Mouse (Mus musculus) c-Kit-positive CD71-positive TER-119-negative erythroid progenitor cells, embryonic 14.5 days (primary cell): ENCODE data around the gene Samd8.

ENCODE experiments used
- DNase-seq: peaks from one replicate; pipeline ENCODE4 v3.0.0-alpha.2; 2013; ENCODE audit warnings: low read depth

Gene Samd8

DNA sequence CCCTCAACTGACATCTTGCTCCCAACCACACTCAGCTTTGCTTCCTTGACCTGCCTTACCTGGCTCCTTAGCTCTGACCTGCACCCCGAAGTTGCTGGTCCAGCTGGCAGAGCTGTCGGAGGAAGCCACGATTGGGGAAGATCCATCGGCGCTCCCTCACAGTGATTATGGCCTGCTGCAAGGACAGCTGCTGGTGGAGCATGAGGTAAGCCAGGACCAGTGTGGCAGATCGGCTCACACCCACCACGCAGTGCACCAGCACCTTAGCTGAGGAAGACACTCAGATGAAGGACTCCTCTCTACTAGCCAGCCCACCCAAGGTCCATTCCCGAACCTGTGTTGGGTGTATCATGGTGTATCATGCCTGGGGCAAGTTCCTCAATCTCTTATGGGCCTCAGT is 4.1 kb upstream of the Samd8 start:
- no peak for DNase-seq

- no peak for DNase-seq
Observed at GRCm38 (mm10) chr14:21746846-21747245, 3.5 kb upstream of the Samd8 start.

DNA sequence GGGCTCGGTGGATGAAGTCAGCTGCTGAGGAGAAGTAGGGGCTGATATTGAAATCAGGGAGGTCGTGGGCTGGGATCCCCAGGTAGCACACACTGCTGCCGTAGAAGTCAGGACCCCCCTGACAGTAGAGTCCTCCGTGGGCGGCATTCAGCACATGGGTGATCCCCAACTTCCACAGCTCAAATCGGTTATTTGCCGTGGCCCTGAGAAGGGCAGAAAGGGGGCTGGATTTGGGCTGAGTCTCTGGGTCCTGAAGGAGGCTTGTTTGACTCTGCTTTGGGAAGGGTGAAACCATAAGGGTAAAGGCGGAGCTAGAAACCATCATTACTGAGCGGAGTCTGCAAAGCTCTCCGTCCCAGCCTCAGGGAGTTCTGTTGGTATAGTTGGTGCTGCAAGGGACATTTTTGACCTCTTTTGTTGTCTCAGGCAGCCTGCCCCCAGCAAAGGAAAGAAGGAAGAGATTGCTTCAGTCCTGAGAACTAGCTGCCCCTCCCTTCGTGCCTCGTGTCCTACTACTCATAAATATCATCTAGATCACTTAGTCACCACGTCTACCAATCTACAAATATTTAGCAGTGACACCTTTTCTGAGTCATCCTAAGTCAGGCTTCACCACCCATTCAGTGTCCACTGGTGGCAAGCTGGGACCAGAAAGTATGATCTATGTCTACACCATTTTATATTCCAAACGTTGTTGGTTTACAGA is 2.7 kb upstream of the Samd8 start:
- DNase-seq = no peak

DNA sequence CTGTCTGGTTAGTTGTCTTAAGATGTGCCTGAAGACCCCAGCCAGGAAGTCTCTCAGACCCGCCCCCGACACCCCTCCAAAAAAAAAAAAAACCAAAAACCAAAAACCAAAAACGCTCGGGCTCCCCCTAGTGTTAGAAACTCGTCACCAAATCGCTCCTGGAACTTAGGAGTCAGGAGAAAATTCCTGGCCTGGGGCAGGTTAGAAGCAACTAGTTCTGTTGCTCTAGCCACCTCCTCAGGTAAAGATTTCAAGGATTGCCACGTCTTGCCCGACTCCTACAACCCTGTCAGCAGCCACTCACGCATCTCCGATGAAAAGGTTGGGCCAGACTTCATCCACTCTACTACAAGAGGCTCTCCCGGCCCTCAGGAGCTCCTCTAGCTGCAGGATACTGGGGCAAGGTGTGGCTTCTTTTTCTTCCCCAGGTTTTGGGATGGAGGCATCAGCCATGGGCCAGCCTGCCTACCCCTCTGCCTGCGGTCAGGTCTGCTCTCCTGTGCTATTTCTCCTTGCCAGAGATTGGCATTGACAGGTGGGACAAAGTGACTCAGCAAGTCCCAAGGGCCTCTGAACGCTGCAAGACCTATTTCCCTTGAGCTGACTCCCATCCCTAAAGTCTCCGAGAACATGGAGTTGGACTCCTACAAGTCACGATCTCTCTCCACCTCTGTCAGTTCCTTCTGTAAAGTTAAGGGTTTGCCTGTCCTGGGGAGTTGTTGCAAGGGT is 2.0 kb upstream of the Samd8 start:
- no peak for DNase-seq

DNA sequence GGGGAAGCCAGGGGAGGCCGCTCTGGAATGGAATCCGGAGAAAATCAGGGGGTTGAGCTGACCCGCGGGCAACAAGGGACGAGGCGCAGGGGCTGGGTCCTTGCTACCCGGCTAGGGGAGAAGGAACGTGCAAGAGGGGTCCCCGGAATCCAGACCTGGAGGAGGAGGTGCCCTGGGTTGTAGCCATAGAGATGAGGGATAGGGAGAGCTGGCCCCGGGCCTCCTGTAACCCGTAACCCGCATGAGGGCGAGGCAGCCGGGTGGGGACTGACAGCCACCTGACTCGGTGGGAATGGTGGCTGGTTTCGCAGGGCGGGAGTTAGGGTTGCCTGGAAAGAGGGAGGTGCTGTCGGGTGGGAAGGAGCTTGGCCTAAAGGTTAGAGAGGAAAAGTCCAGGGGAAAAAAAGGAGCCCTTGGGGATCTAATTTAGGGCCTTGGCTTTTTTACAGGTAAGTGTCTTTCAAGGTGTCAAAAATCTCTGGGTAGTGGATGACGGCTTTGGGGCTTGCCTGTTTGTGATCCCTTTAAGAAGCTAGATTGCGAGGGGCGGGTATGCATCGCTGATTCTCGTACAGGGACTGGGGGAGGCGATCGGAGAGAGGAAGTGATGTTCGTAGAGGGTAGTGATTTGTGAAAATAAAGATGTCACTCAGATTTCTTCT is 681 bp downstream of the Samd8 start, which contains the start of gene Dusp13:
Dusp13 (minus strand) TSS at position 301 of the 662 bp plus-strand sequence.
- no peak for DNase-seq

GRCm38 (mm10) chr14:21752411-21752810 is 2.1 kb downstream of the Samd8 start:
- DNase-seq = no peak

DNA sequence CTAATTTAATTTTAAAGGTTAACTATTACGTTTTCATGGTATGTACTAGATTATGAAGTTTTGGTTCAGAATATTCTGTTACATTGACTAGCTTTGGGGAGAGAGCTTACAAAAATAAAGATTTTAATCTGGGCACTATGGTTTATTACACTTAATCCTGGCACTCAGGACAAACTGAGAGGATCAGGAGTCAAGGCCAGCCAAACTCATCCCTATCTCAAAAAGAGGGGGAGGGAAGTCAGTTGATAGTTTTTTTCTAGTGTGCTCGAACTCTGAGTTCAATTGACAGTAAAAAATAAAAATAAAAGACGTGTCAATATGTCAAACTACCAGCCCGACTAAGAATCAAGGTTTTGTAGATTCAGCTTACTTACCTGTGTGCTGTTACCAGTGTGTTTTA is 3.0 kb downstream of the Samd8 start:
- no peak for DNase-seq

DNA sequence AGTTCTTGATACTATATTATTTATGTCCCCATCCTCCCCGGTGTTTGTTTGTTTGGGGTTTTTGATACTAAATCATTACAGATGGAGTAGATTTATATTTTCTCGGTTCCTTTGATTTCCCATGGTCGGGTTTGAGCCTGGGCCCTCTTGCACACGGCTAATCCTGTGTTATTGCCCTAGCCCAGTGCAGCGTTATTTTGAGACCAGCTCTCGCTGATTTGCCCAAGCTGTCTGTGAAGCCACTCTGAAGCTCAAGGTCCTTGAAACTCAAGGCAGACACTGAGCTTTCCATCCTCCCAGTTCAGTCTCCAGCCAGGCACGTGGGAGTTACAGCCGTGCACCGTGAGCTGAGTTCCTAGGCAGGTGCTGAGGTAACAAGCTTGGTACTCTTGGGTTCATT is 11.2 kb downstream of the Samd8 start:
- DNase-seq = no peak

DNA sequence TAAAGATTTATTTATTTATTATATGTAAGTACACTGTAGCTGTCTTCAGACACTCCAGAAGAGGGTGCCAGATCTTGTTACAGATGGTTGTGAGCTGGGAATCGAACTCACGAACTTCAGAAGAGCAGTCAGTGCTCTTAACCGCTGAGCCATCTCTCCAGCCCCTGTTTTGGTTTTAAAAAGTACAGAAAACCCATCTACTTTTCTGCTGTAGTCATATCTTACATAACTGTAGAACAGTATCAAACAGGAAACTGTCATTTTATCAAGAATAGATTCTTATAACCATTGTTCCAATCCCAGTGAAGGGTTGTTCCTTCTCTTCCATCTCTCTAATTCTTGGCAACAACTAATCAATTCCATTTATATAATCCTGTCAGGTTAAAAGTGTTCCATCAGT is 13.4 kb downstream of the Samd8 start:
- DNase-seq = no peak

GRCm38 (mm10) chr14:21764646-21765045 is 14.3 kb downstream of the Samd8 start:
- DNase-seq = no peak

GRCm38 (mm10) chr14:21765754-21766397 is 15.5 kb downstream of the Samd8 start:
- DNase-seq = peak; percentile 37

GRCm38 (mm10) chr14:21766398-21766958 is 16.1 kb downstream of the Samd8 start:
- no peak for DNase-seq

GRCm38 (mm10) chr14:21772506-21773281 is 22.4 kb downstream of the Samd8 start:
- DNase-seq = no peak

GRCm38 (mm10) chr14:21773946-21774345 is 23.6 kb downstream of the Samd8 start:
- no peak for DNase-seq

- DNase-seq = no peak
Observed at GRCm38 (mm10) chr14:21776201-21776600, 25.9 kb downstream of the Samd8 start.

- no peak for DNase-seq
Observed at GRCm38 (mm10) chr14:21786500-21786899, 36.2 kb downstream of the Samd8 start.

DNA sequence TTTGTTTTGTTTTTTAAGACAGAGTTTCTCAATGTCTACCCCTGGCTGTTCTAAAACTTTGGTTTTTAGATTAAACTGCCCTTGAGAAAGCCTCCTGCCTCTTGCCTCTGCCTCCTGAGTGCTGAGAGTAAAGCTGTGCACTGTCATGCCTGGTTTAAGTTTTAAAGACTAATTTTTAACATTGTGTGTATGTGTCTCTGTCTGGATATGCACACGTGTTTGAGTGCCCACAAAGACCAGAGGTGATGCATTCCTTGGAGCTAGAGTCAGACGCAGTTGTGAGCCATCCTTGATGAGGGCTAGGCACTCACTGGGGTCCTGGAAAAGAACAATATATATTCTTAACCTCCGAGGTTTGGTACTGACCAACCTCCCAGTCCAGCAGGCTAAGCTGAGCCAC is 37.0 kb downstream of the Samd8 start:
- DNase-seq = no peak

DNA sequence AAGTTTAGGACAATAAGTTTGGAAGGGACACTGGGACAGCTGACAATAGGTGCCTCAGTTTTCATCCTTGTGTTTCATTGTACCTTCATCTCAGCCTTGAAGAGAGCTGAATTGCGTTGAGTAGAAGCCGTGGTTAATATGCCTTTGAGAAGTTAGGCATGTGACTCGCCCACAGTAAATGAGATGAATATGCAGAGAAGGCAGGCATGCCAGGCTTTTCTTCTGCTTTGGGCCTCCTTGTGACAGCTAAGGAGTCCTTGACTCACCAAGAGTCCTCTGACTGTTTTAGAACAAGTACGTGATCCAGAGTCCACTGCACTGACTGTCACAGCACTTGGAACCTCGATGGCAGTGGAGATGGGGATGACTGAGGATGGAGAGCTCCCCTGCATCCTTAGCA is 37.8 kb downstream of the Samd8 start:
- no peak for DNase-seq

DNA sequence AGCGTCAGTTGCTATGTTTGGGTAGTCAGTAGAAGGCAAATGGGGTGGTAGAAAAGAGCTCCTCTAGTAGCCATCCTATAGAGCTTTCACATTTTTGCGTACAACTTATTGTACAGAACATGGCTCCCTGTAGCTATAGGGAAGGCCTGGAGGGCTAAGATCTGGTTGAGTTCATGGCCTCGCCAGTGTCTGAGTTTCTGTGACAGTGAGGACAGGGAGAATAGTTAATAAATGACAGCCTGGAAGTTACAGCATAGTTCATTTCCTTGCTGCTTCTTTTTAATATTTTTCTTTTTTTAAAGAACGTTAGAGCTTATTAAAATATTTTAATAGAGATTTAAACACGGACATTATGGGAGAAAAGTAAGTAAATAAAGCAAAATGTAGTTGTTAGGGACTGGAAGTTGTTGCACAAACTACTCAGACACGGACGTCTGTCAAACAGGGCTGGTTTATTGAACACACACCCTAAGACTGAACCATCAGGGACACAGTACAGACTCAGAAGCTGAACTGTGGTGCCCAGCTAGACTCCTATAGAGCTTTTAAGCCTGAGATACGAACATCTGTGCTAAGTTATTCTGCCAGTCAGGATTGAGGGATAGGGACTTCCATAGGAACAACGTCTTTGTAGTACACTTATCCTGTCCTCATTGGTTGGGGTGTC is 40.4 kb downstream of the Samd8 start:
- no peak for DNase-seq

DNA sequence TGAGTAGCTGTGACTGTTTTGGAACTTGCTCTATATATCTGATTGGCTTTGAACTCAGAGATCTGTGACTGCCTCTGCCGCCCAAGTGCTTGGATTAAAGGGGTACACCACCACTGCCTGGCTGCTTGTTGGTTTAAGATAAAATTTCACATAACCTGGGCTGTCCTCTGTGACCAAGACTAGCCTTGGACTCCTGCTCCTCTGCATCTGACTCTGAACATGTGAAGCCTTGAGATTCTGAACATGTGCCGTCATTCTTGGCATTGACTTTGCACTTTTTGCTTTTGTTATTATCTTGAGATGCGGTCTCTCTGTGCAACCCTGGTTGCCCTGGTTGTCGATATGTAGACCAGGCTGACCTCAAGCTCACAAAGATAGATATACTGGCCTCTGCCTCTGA is 41.4 kb downstream of the Samd8 start:
- no peak for DNase-seq

DNA sequence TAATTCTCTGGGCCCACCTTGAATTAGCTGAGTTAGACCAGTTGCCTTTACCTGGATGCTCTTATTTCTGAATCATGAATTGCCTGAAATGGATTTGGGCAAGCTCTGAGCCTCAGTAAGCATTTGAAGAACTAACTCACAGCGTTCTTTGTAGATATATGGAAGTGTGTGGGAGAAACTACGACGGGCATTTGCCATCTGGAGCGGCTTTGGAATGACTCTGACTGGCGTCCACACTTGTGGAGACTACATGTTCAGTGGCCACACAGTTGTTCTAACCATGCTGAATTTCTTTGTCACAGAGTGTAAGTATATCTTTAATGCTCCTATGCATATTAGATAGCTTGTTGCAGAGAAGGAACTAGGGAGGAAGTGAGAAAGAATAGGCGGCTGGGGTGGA is 41.9 kb downstream of the Samd8 start:
- DNase-seq = no peak
